Mouse (Mus musculus) urinary bladder, postnatal 10 days (tissue): ENCODE data around the gene Kbtbd6.

ENCODE experiments used
- DNase-seq: peaks from one replicate; pipeline ENCODE4 v3.0.0; 2022; ENCODE audit warnings: low spot score

Kbtbd6 gene

DNA sequence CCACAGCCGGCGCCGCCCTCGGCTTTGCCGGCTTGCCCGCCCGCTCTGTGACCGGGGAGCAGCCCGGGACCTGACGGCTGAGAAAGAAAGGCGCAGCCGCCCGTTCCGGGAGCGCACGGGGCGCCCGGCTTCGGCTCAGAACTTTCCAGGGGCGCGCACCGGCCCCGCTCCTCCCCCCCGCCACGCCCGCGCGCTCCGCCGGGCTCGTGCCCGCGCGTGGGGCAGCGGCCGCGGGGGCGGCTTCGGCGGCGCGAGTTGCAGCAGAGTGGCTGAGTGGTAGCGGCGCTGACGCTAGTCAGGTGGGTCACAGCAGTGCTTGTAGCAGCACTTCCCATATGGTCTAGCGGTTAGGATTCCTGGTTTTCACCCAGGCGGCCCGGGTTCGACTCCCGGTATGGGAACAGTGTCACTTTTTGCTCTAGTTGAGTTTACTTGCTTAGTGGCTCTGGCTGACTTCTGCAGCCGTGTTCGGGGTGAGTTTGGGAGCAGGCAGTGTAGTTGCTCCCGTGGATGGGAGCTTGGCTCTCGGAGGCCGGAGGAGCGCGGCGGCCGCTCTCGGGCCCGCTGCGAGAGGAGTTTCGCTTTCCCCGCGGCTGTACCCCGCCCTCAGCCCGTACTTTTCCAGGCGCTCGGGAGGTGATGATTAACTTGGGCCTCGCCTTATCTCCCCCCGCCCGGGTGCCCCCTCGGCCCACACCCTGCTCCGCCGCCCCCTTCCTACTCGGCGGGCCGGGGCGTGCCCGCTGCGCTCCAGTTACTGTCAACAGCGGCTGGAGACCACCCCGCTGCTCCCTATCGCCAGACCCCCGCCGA, 29.9 kb downstream of the Kbtbd6 start, which contains the start of gene Wbp4:
Gene Wbp4 (minus strand): TSS at position 182 of the 813 bp plus-strand sequence.
- peak; percentile 65 for DNase-seq

DNA sequence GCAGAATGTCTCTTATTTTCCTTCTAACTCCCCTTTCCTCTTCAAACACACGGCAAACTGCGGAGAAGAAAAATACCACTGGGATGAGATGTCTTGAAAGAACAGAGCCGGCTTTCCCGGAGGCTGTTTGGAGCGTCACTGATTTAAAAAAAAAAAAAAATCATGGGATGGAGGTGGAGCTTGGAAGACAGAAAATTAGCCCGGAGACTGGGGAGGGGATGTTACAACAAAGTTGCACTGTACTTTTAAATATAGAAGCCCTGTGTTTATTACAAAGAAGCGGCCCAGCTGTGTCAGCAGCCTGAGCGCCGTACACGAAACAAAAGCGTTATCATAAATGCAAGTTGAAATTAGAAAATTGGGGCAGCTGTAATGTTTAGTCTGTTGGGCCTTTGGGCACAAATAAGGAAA, 30.6 kb downstream of the Kbtbd6 start:
- DNase-seq, result no peak

DNA sequence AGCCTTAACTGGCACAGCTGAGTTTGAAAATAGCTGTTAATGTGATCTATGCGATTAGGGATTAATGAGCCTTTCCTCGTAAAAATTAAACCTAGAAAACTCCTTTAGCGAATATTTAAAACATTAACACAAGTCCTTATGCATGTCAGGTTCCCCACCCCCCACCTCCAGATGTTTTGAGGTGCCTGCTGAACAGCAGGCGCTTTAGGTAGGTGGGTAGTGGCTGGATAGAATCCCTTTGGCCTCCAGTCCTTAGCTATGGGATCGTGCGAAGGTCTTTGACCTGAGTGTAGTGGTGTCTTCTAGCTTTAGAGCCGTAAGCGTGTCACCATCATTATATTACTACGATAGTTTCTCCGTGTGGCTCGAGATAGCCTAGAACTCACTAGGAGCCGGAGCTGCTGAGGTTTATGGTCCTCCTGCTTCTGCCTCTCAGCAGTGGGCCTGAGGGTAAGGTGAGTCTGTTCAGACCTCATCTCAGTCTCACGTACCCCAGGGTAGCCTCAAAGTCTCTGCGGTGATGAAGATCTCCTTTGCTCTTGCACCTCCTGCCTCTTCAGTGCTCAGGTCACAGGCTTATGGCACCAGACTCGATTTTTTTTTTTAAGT, 31.2 kb downstream of the Kbtbd6 start:
- DNase-seq, result no peak

DNA sequence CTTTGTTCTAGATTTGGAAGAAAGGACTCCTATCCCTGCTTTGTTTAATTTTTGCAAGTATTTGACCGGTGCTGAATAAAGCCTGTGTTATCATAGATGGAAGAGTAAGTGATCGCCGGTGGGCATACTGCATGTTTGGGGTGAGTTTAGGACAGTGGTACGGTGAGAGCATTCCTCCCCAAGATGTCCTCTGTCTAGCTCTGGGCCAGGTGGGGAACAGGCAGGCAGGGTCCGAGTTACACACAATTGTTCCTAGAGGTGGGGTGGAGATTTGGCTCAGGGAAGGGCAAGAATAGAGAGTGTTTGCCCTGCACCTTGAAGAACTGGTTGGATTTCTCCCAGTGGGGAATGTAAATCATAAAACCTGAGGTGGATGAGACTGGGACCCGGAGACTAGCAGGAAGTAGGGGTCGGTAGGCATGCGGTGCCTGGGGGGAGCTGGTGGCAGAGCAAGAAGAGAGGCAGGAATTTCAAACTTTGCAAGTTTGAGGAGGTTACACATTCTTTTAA, 32.0 kb downstream of the Kbtbd6 start:
- no peak for DNase-seq

DNA sequence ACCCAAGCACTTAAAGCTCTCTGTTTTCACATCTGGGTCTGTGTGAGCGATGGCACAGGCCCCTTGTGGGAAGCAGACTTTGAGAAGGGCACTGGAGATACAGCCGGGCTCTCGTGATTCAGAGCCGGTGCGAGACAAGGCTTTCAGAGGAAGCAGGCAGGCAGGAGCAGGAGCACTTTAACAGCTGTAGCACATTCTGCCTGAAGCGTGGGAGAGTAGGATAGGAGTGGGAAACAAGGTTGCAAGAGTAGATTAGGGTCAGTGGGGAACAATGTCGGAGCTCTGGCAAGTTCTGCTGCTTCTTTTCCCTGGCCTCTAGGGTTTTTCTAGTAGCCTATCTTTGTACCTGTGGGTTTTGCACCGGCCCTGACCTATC, 35.0 kb downstream of the Kbtbd6 start:
- DNase-seq, result no peak

DNA sequence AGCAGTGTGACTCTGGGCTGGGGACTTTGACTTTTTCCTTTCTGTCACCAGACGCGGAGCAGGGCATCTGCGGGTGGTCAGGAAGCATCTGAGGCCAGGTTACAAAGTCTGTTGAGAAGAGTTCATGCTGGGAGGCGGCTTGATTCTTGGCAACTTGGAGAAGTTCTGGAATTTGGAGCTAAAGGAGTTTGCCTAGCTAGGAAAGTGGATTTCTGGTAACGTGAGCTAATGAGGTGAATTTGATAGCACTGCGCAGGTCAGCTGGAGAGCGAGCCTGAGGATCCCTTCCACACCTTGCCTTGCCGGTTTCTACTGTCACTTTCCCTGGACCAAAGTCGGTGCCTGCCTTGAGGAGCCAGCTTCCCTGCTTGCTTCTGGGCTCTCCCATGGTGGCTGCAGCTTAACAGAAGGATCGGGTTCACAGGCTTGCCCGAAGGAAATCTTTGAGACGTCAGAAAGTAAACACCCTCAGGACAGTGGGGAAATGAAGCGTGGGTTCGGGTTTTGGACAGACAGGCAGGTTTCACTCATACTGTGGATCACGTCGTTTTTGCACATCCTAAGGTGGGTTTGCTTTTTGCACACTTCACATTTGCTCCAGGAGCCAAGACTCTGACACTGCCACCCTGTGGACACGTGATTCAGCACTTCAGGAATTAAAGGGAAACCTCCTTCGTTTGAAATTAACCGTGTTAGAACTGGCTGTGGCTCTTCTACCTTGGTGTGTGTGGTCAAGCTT, 35.5 kb downstream of the Kbtbd6 start:
- DNase-seq, result no peak

DNA sequence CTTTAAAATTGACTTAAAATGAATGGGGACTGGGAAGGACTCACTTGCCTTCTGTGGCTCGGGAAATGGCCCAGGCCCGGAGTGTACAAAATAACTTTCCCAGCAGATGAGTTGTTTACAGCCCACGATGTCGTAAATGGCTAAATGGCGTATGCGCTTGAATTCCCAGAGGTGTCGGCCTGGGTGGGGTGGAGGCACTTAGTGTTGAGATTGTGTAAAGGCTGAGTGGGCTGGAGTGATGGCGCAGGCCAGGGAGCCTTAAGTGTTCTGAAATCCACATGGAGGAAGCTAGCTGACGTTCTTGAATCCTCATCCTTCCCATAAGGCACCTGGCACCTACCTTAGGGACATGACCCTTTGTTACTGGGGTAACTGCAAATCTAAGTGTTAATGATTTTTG, 36.9 kb downstream of the Kbtbd6 start:
- no peak for DNase-seq

DNA sequence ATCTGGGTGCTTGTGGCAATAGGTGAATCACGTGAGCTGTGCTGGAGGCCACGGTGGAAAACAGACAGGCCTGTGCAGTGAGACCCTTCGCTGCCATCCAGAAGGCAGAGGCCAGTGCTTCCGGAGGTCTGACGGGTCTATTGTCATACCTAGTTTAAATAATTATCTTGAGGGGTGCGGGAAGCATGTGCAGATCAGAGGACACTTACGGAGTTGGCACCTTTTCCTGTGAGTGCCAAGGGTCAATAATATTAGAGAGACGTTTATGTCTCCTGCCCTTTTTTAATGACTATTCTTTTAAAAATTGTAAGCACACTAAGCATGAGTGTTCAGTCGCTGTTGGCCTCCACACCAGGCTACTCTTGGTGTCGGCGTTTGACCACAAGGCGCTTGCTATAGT, 37.5 kb downstream of the Kbtbd6 start:
- DNase-seq, result no peak

DNA sequence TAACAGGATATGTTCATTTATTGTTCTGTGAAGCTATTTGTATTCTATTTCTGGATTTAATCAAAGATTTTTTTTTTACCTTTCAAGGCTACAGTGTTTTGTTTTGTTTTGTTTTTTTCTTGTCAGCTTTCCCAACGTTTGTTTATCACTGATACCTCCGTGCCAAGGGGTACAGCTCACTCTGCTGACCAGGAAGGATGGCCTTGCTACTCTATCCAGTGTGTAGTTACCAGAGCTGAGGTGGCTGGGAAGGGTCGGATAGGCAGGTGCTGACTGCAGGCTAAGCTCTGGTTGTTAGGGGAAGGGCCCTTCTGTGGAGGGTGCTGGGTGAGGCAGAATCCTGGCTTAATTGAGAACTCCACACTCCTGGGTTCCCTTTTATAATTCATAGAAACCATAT, 38.6 kb downstream of the Kbtbd6 start:
- no peak for DNase-seq

DNA sequence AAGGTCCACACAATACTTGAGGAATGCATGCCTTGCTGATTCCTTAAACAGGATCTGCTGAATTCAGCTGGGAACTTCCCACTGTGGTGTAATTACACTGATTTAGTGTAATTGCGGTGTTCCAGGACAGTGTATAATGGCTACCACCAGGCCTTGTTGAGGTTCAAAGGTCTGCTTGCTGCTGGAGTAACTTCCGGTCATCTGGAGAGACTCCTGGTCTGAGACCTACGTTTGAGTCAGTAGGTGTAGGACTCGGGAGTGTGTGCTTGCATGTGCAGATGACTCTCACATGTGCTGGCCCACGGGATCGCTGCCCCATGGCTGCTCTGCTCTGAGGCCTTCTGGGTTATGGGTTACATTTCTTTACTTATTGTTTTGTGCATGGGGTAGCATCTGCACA, 42.7 kb downstream of the Kbtbd6 start:
- no peak for DNase-seq

DNA sequence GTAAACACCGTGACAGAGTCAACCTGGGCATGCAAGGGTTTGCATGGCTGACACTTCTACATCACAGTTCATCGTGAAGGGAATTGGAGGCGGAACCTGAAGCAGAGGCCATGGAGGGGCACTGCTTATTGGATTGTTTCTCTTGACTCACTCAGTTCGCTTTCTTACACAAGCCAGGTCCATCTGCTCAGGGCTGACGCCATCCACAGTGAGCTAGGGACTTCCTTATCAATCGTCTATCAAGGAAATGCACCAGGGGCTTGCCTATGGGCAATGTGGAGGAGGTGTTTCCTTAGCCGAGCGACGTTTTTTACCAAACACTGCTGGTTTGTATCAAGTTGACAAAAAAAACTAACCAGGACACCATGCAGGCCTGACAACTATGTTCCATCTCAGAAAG, 47.7 kb downstream of the Kbtbd6 start:
- DNase-seq, result no peak

DNA sequence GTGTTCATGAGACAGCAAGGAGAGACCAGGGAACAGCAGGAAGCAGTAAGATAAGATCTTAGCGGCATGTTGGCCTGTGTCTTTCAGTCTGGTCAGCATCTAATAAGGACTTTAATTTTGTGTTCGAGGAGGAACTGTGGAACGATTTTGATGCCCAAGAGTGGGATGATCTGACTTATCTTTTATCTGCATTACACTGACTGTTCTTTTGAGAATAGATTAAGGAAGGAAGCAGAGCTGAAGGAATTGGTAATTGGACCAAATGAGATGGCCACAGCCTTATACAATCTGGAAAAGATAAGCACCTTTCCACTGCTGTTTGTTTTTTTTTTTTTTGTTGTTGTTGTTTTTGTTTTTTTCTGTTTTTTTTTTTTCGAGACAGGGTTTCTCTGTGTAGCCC, 49.1 kb downstream of the Kbtbd6 start:
- DNase-seq, result no peak

DNA sequence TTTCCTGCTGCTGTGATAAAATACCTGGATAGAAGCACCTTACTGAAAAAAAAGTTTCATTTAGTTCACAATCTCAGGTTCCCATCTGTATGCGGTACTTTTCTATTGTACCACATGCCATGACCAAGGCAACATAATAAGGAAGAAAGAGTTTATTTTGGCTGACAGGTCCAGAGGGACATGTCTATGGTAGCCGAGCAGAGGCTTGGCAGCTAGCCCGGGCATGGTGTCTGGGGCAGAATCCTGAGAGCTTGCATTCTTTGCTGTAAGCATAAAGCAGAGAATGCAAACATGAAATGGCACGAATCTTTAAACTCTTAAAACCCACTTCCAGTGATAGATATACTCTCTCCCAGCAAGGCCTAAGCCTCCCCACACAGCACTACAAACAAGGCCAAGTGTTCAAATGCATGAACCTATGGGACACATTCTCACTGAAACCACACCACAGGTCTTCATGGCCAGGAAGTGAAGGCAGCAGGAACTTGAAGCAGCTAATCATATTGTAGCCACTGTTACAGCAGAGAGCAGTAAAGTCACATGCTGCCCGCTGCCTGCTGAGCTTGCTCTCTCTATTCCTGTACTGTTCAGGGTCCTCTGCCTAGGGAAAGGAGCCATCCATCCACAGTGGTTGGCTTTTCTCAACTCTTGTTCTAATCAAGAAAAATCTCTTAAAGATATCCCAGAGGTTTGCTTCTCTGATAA, 51.9 kb downstream of the Kbtbd6 start:
- no peak for DNase-seq
